Mouse (Mus musculus): ENCODE results near the gene Unc13b. TPM values are rescaled to one million over a fixed set of nuclear protein-coding genes. Genes with fewer than 3 reads are reported as not detected.
A peak's percentile ranks its signal among the peaks of the same experiment; 100 is the strongest.

Gene Unc13b
- polyA plus RNA-seq (2016; fragmentation: Nextera tagmentation; extraction: Ambion mirVana), result 24.6 and 30.7 TPM in 2 replicates

- Histone ChIP-seq H3K9me3 (no peaks in the 10 kb centered on the region), H3K4me1 (no peaks in the 10 kb centered on the region), H3K36me3 (no peaks in the 10 kb centered on the region), H3K27ac (replicated peaks) (peak within 1 kb of the TSS; percentile 78), H3K4me2 (replicated peaks) (peak within 1 kb of the TSS; percentile 77), H3K4me3 (peak within 1 kb of the TSS; percentile 81), H3K27me3 (no peaks in the 10 kb centered on the region; the same call in 1 of the 2 replicates), H3K9ac (replicated peaks) (peak within 1 kb of the TSS; percentile 75)
- WGBS, result under 1% methylated on average over 78 of the region's 90 CpGs
- ATAC-seq (ENCODE audit: low FRiP score, low read depth), result peak; percentile 97
Measured at GRCm38 (mm10) chr4:43058753-43059654, at the start of gene Unc13b. Gene Unc13b (plus strand): TSS chr4:43058953.

GRCm38 (mm10) chr4:43010161-43011038, 48.4 kb upstream of the Unc13b start, which contains the start of gene Fancg:
Gene Fancg (minus strand): TSS chr4:43010506.
- Histone ChIP-seq H3K36me3 (no peaks in the 10 kb centered on the region), H3K27me3 (no peaks in the 10 kb centered on the region), H3K27ac (replicated peaks) (peak within 1 kb of the TSS; percentile 35; the same call in 1 of the 2 replicates), H3K4me2 (replicated peaks) (peak within 1 kb of the TSS; percentile 87), H3K4me1 (peaks cover 12% of the 10 kb centered on the region), H3K4me3 (peak within 1 kb of the TSS; percentile 65), H3K9ac (replicated peaks) (peak within 1 kb of the TSS; percentile 58), H3K9me3 (no peaks in the 10 kb centered on the region)
- WGBS, result under 1% methylated on average over 37 of the region's 37 CpGs
- peak; percentile 93 for ATAC-seq (ENCODE audit: low FRiP score, low read depth)

DNA sequence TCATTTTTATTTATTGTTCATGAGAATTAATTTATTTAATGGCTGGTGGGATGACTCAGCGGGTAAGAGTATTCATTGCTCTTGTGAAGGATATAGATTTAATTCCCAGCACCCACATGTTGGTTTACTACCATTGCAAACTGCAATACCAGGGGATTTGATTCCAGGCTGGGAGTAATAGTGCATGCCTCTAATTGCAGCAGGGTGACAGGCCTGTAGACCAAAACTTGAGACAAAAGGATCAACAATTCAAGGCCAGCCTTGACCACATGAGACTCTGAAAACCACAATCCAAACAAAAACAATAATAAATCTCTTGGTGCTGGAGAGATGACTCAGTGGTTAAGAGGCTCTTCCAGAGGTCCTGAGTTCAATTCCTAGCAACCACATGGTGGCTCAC, 46.7 kb upstream of the Unc13b start:
- WGBS, result 97% methylated on average over 1 of the region's 1 CpGs
- ATAC-seq (ENCODE audit: low FRiP score, low read depth), result no peak
- Histone ChIP-seq H3K4me3 (no peak overlapping the region), H3K27me3 (no peaks in the 10 kb centered on the region), H3K4me2 (replicated peaks) (no peak overlapping the region), H3K27ac (replicated peaks) (no peak overlapping the region), H3K9me3 (no peaks in the 10 kb centered on the region), H3K9ac (replicated peaks) (no peak overlapping the region), H3K4me1 (peaks cover 12% of the 10 kb centered on the region), H3K36me3 (0 out of 2 replicates have a peak, but pooled peaks cover 5% of the 10 kb centered on the region)

- no peak overlapping the region for H3K9ac ChIP-seq (replicated peaks)
- H3K4me3 ChIP-seq, result no peak overlapping the region
- peaks cover 65% of the 10 kb centered on the region for H3K36me3 ChIP-seq
- WGBS, result 92% methylated on average over 4 of the region's 4 CpGs
- no peak for ATAC-seq (ENCODE audit: low FRiP score, low read depth)
- H3K27me3 ChIP-seq, result no peaks in the 10 kb centered on the region
- H3K27ac ChIP-seq (replicated peaks), result no peak overlapping the region
- no peak overlapping the region for H3K4me2 ChIP-seq (replicated peaks)
- H3K9me3 ChIP-seq, result no peaks in the 10 kb centered on the region
- no peaks in the 10 kb centered on the region for H3K4me1 ChIP-seq
Measured at GRCm38 (mm10) chr4:43018156-43018555, 40.6 kb upstream of the Unc13b start.

GRCm38 (mm10) chr4:43019176-43019575, 39.6 kb upstream of the Unc13b start:
- Histone ChIP-seq H3K27ac (replicated peaks) (no peak overlapping the region), H3K36me3 (peaks cover 70% of the 10 kb centered on the region)
- 93% methylated on average over 10 of the region's 10 CpGs for WGBS

GRCm38 (mm10) chr4:43019641-43020465, 38.9 kb upstream of the Unc13b start:
- Histone ChIP-seq H3K27me3 (no peaks in the 10 kb centered on the region), H3K4me1 (peaks cover 10% of the 10 kb centered on the region), H3K4me2 (replicated peaks) (no peak overlapping the region), H3K9ac (replicated peaks) (no peak overlapping the region), H3K4me3 (no peak overlapping the region), H3K36me3 (peaks cover 70% of the 10 kb centered on the region), H3K9me3 (no peaks in the 10 kb centered on the region), H3K27ac (replicated peaks) (no peak overlapping the region)
- WGBS, result 92% methylated on average over 23 of the region's 23 CpGs
- no peak for ATAC-seq (ENCODE audit: low FRiP score, low read depth)

More at GRCm38 (mm10) chr4:43019176-43019575, 39.6 kb upstream of the Unc13b start:
- H3K9me3 ChIP-seq, result no peaks in the 10 kb centered on the region
- no peak overlapping the region for H3K4me3 ChIP-seq
- H3K4me2 ChIP-seq (replicated peaks), result no peak overlapping the region
- no peak overlapping the region for H3K9ac ChIP-seq (replicated peaks)
- H3K4me1 ChIP-seq, result peaks cover 4% of the 10 kb centered on the region; the same call in 1 of the 2 replicates
- ATAC-seq (ENCODE audit: low FRiP score, low read depth), result no peak
- H3K27me3 ChIP-seq, result no peaks in the 10 kb centered on the region

- no peak overlapping the region for H3K27ac ChIP-seq (replicated peaks)
- ATAC-seq (ENCODE audit: low FRiP score, low read depth), result no peak
- 87% methylated on average over 16 of the region's 16 CpGs for WGBS
- H3K4me2 ChIP-seq (replicated peaks), result no peak overlapping the region
- no peaks in the 10 kb centered on the region for H3K27me3 ChIP-seq
- H3K4me1 ChIP-seq, result peaks cover 12% of the 10 kb centered on the region
- H3K9ac ChIP-seq (replicated peaks), result no peak overlapping the region
- peaks cover 70% of the 10 kb centered on the region for H3K36me3 ChIP-seq
- no peaks in the 10 kb centered on the region for H3K9me3 ChIP-seq
- no peak overlapping the region for H3K4me3 ChIP-seq
Measured at GRCm38 (mm10) chr4:43020876-43021275, 37.9 kb upstream of the Unc13b start.

GRCm38 (mm10) chr4:43021341-43021740, 37.4 kb upstream of the Unc13b start:
- peaks cover 70% of the 10 kb centered on the region for H3K36me3 ChIP-seq
- no peak for ATAC-seq (ENCODE audit: low FRiP score, low read depth)
- peaks cover 12% of the 10 kb centered on the region for H3K4me1 ChIP-seq

DNA sequence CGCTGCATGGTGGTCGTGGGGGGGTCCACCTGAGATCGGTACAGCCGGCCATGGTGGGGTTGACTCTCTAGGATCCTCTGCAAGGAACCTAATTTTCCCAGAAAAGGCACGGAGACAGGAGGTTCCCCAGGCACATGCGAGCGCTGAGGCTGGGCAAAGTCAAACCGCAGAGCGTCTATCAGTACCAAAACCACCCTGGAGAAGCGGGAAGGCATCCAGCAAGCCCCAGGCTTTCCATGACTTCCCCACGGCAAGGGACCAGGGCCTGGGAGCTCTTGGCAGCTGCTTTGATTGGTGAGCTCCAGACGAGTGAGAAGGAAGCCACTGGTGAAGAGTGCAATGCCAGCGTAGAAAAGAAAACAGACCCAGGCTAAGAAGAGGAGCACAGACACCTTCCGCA, 34.1 kb upstream of the Unc13b start:
- Histone ChIP-seq H3K4me2 (replicated peaks) (peak overlapping the region; percentile 64), H3K9ac (replicated peaks) (peak overlapping the region; percentile 56), H3K9me3 (no peaks in the 10 kb centered on the region), H3K27ac (replicated peaks) (0 out of 2 replicates have a peak overlapping the region, but pooled peaks have one; percentile 85), H3K4me3 (peak overlapping the region; percentile 57), H3K36me3 (peaks cover 71% of the 10 kb centered on the region), H3K4me1 (peaks cover 12% of the 10 kb centered on the region), H3K27me3 (no peaks in the 10 kb centered on the region)
- WGBS, result 88% methylated on average over 14 of the region's 14 CpGs
- no peak for ATAC-seq (ENCODE audit: low FRiP score, low read depth)

More at GRCm38 (mm10) chr4:43021341-43021740, 37.4 kb upstream of the Unc13b start:
- H3K9me3 ChIP-seq, result no peaks in the 10 kb centered on the region
- H3K27ac ChIP-seq (replicated peaks), result no peak overlapping the region
- no peak overlapping the region for H3K4me3 ChIP-seq
- WGBS, result 71% methylated on average over 17 of the region's 17 CpGs
- H3K27me3 ChIP-seq, result no peaks in the 10 kb centered on the region
- no peak overlapping the region for H3K9ac ChIP-seq (replicated peaks)
- no peak overlapping the region for H3K4me2 ChIP-seq (replicated peaks)

- Histone ChIP-seq H3K9ac (replicated peaks) (peak within 1 kb of the TSS; percentile 56), H3K27ac (replicated peaks) (peak within 1 kb of the TSS; percentile 85), H3K9me3 (no peaks in the 10 kb centered on the region), H3K4me1 (peaks cover 17% of the 10 kb centered on the region), H3K27me3 (no peaks in the 10 kb centered on the region), H3K36me3 (peaks cover 69% of the 10 kb centered on the region), H3K4me2 (replicated peaks) (peak within 1 kb of the TSS; percentile 64), H3K4me3 (peak within 1 kb of the TSS; percentile 57)
- ATAC-seq (ENCODE audit: low FRiP score, low read depth), result peak; percentile 92
- 10% methylated on average over 42 of the region's 42 CpGs for WGBS
Measured at GRCm38 (mm10) chr4:43025084-43025960, 33.4 kb upstream of the Unc13b start, which contains the start of gene Pigo. Gene Pigo (minus strand): TSS chr4:43025819.

Data from midbrain, embryonic 12.5 days (tissue).